Mouse (Mus musculus) liver, embryonic 11.5 days (tissue): ENCODE measurements around the gene Prkcsh. TPM values are rescaled to one million over a fixed set of nuclear protein-coding genes. Genes with fewer than 3 reads are reported as not detected.
A peak's percentile ranks its signal among the peaks of the same experiment; 100 is the strongest.

Source experiments
- ATAC-seq: fragments of 200-750 bp; cut with Nextera tagmentation; replicated peaks from 2 replicates; pipeline ENCODE4 v1.8.0; 2017; ENCODE audit warnings: moderate number of reproducible peaks, mild to moderate bottlenecking, moderate TSS enrichment, moderate library complexity; ENCODE audit not compliant: low FRiP score
- DNase-seq: peaks from one replicate; pipeline ENCODE4 v3.0.0-alpha.2; 2017; ENCODE audit warnings: low spot score
- H3K27ac ChIP-seq: fragments of 300-500 bp; sonication (generic); 2 replicates; pipeline ENCODE4 v1.5.1; 2014; ENCODE audit warnings: mild to moderate bottlenecking, low read depth, low read length, control low read depth
- H3K27me3 ChIP-seq: fragments of 300-500 bp; sonication (generic); replicated peaks from 2 replicates; pipeline ENCODE4 v1.6.1; 2014; ENCODE audit warnings: low read length, mixed read lengths; ENCODE audit not compliant: control insufficient read depth, insufficient read depth
- H3K36me3 ChIP-seq: fragments of 300-500 bp; sonication (generic); 2 replicates; pipeline ENCODE4 v1.6.1; 2014; ENCODE audit warnings: mild to moderate bottlenecking, low read length, moderate library complexity, mixed read lengths; ENCODE audit not compliant: control insufficient read depth, insufficient read depth
- H3K4me1 ChIP-seq: fragments of 300-500 bp; sonication (generic); replicated peaks from 2 replicates; pipeline ENCODE4 v1.6.1; 2014; ENCODE audit warnings: low read length, mixed read lengths; ENCODE audit not compliant: control insufficient read depth, insufficient read depth
- H3K4me2 ChIP-seq: fragments of 300-500 bp; sonication (generic); 2 replicates; pipeline ENCODE4 v1.6.1; 2014; ENCODE audit warnings: mild to moderate bottlenecking, control low read depth, moderate library complexity
- H3K4me3 ChIP-seq: fragments of 300-500 bp; sonication (generic); 2 replicates; pipeline ENCODE4 v1.5.1; 2014; ENCODE audit warnings: low read depth, low read length, control low read depth
- H3K9ac ChIP-seq: fragments of 300-500 bp; sonication (generic); 2 replicates; pipeline ENCODE4 v1.6.1; 2014; ENCODE audit warnings: low read depth, low read length, control low read depth
- H3K9me3 ChIP-seq: fragments of 300-500 bp; sonication (generic); 2 replicates; pipeline ENCODE4 v1.6.1; 2016; ENCODE audit warnings: low read length, inconsistent platforms, mixed read lengths; ENCODE audit not compliant: control insufficient read depth
- WGBS: fragments of 180-500 bp; shearing (Covaris S2); extraction: QIAGEN DNeasy Blood & Tissue Kit; methylation state at CpG from one replicate; pipeline ENCODE4 v1.1.7; 2014; 5-methylcytosine and 5-hydroxymethylcytosine counted together
- polyA plus RNA-seq: library from polyadenylated mRNA; unstranded; fragments of >200 nt; fragmentation: Nextera tagmentation; extraction: Ambion mirVana; gene quantifications from 2 replicates; pipeline ENCODE4 v1.2.1, GENCODE M21; 2014

Prkcsh gene
- polyA plus RNA-seq, 1 experiment from 2014 or later, result 89.4 TPM

DNA sequence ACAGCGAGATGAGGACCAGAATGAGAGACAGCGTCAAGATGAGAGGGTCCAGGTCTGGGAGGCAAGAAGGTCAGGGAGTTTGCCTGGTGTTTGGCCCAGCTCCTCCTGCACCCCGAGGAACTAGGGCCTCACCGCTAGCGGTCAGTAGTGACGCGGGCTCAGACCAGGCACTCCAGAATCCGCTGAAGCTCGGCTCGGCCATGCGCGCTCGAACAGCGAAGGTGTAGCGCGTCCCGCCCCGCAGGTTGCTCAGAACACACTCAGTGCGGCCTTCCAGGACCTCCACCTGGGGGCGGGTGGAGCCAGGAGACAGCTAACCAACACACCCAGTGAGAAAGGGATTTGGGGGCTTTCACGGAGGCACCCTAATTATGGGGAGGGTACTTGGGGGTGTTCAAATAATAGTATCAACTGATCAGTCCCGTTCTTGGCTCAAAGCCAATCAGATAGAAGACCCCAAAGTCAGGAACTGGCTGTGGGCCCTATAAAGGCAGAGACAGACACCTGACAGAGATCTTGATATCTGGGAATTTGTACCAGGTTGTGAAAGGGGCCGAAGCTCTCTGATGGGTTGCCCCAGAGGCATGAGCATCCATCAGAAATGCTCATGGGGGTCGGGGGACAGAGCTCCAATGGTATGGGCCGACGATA is 41.9 kb upstream of the Prkcsh start:
- no peak for DNase-seq
- Histone ChIP-seq H3K27ac (peak overlapping the region; percentile 98), H3K4me1 (peaks cover 25% of the 10 kb centered on the region)

DNA sequence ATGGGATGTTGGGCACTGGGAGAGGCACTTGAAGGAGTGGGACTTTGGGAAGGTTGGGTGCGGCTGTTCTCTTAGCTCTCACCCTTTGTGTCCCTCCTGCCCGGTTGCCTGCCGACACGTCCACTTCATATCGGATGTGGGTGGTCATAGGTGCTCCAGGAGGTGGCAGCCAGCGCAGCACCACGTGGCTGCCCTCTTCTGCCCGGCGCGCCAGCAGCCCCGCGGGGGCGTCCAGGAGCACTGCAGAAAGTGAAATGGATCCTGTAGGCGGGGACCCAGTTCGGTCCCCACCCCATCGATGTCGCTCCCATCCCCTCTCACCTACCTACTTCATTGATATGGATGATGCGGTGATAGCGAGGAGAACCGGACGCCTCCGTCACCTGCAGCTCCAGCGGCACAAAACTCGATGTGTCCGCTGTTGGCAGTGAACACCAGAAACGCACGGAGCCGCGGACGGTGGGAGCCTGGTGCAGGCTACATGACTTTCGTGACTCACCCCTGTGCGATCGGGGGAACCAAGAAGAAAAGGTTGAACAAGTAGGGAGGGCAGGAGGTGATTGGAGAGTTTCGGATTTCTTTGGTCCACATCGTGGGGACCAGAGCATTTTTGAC is 41.1 kb upstream of the Prkcsh start:
- H3K4me1 ChIP-seq, result peaks cover 25% of the 10 kb centered on the region
- H3K27me3 ChIP-seq, result peaks cover 16% of the 10 kb centered on the region
- WGBS, result under 1% methylated on average over 35 of the region's 35 CpGs
- H3K9me3 ChIP-seq, result no peaks in the 10 kb centered on the region
- peak overlapping the region; percentile 90 for H3K9ac ChIP-seq
- H3K36me3 ChIP-seq, result peaks cover 23% of the 10 kb centered on the region
- DNase-seq (peak; percentile 56), ATAC-seq (no peak)
- peak overlapping the region; percentile 98 for H3K27ac ChIP-seq
- peak overlapping the region; percentile 91 for H3K4me2 ChIP-seq
- peak overlapping the region; percentile 82 for H3K4me3 ChIP-seq

More for the DNA sequence above, 41.9 kb upstream of the Prkcsh start:
- WGBS, result 26% methylated on average over 26 of the region's 26 CpGs
- ATAC-seq, result no peak
- Histone ChIP-seq H3K9ac (peak overlapping the region; percentile 90), H3K27me3 (peaks cover 16% of the 10 kb centered on the region), H3K4me2 (peak overlapping the region; percentile 91), H3K9me3 (no peaks in the 10 kb centered on the region), H3K36me3 (peaks cover 23% of the 10 kb centered on the region), H3K4me3 (peak overlapping the region; percentile 82)

DNA sequence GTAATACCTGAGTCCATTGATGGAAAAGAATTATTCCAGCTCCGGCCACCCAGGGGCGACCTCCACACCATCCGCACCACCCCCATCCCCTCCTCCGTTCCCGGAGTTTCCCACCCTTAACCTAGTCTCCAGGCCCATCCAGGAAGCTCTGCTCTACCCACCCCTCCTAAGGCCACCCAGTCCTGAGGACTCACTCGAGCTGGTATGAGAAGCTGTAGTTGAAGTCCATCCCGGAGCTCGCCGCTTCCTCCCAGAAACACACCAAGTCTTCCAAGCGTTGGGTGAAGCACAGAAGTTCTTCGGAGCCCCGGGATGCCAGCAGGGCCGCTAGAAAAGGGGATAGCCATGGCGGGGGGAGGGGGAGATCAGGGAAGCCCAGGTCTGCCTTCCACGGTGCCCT is 40.6 kb upstream of the Prkcsh start:
- H3K4me1 ChIP-seq, result peaks cover 25% of the 10 kb centered on the region
- ATAC-seq, result peak; percentile 12
- H3K4me3 ChIP-seq, result peak overlapping the region; percentile 82
- no peak for DNase-seq
- H3K27ac ChIP-seq, result peak overlapping the region; percentile 98
- peak overlapping the region; percentile 90 for H3K9ac ChIP-seq
- WGBS, result under 1% methylated on average over 15 of the region's 15 CpGs
- H3K9me3 ChIP-seq, result no peaks in the 10 kb centered on the region
- peaks cover 16% of the 10 kb centered on the region for H3K27me3 ChIP-seq
- H3K36me3 ChIP-seq, result peaks cover 23% of the 10 kb centered on the region
- peak overlapping the region; percentile 91 for H3K4me2 ChIP-seq

DNA sequence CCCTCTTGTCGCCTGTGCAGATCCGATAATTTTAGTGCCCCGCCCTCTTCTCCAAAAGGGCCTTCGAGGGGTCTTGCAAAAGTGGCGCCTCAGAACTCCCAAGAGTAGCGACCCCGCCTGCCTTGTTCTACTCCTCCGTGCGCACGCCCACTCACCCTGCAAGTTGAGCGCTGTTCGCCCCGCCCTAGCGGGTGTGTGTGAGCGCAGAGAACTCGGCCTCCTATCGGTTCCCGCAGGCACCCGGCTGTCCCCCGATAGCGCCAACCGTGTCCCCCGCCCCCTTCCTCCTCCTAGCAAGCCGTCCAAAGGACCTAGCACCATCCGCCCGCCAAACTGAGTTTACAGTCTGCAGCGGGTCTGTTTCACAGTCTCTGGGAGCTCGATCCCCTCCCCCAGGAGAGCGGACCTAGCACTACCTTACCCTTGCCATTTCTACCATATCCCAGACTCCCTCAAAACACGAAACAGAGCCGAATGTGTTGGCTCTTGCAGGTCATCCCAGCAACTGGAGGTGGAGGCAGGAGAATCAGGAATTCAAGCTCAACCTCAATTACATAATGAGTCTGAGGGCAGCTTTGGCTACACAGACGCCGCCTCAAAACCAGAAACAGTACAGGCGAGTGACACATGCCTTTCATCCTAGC is 40.1 kb upstream of the Prkcsh start:
- DNase-seq (peak; percentile 91), ATAC-seq (peak; percentile 92)
- WGBS, result 1% methylated on average over 34 of the region's 34 CpGs
- peak overlapping the region; percentile 91 for H3K4me2 ChIP-seq
- H3K9ac ChIP-seq, result peak overlapping the region; percentile 90
- H3K4me1 ChIP-seq, result peaks cover 25% of the 10 kb centered on the region
- peak overlapping the region; percentile 98 for H3K27ac ChIP-seq
- peak overlapping the region; percentile 82 for H3K4me3 ChIP-seq
- H3K27me3 ChIP-seq, result peaks cover 16% of the 10 kb centered on the region
- peaks cover 23% of the 10 kb centered on the region for H3K36me3 ChIP-seq
- H3K9me3 ChIP-seq, result no peaks in the 10 kb centered on the region

DNA sequence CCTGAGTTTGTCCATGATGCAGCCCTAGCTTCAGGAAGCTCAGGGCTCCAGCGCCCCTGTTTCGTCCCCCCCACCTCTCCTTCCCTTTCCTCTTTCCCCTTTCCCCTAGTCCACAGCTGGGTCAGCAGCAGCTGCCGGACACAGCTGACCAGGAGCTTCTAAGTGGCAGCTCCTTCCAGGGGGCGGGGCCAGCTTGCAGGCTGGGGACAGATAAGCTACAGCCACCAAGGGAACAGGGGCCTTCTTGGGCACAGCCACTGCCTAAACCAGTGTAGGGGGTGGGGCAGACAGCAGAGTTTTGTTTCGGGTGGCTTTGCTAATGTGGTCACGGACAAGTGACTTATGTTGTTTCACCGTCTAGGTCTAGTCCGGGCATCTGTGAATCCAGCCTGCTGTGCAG is 39.2 kb upstream of the Prkcsh start, which contains the start of gene Epor:
Gene Epor (minus strand): TSS at position 90 of the 400 bp plus-strand sequence.
- Histone ChIP-seq H3K9ac (peak within 1 kb of the TSS; percentile 90), H3K4me2 (peak within 1 kb of the TSS; percentile 91), H3K27ac (peak within 1 kb of the TSS; percentile 98), H3K4me3 (peak within 1 kb of the TSS; percentile 82), H3K4me1 (peaks cover 25% of the 10 kb centered on the region), H3K9me3 (no peaks in the 10 kb centered on the region), H3K36me3 (peaks cover 21% of the 10 kb centered on the region), H3K27me3 (peaks cover 16% of the 10 kb centered on the region)
- DNase-seq (peak; percentile 78), ATAC-seq (peak; percentile 64)
- 16% methylated on average over 8 of the region's 8 CpGs for WGBS

DNA sequence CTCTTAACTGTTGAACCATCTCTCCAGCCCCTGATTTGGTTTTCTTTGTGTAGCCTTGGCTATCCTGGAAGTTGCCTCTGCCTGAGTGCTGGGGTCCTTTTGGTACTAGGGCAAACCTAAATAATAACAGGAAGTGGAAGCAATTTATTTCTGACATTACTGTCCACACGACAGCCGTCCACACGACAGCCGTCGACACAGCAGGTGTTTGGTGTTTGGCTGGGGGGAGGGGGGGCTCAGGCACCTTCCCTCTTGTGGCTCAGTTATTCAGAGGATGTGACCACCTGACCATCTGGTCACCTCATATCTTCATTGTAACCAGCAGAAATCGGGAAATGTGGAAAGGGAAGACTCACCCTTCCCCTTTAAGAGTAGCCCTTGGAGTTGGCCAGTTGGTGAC is 33.7 kb upstream of the Prkcsh start:
- Histone ChIP-seq H3K9me3 (no peaks in the 10 kb centered on the region), H3K9ac (no peak overlapping the region), H3K4me1 (peaks cover 4% of the 10 kb centered on the region), H3K27me3 (no peaks in the 10 kb centered on the region), H3K4me3 (no peak overlapping the region), H3K36me3 (no peaks in the 10 kb centered on the region), H3K4me2 (no peak overlapping the region), H3K27ac (no peak overlapping the region)
- WGBS, result 59% methylated on average over 6 of the region's 6 CpGs
- ATAC-seq, result no peak
- DNase-seq, result no peak

DNA sequence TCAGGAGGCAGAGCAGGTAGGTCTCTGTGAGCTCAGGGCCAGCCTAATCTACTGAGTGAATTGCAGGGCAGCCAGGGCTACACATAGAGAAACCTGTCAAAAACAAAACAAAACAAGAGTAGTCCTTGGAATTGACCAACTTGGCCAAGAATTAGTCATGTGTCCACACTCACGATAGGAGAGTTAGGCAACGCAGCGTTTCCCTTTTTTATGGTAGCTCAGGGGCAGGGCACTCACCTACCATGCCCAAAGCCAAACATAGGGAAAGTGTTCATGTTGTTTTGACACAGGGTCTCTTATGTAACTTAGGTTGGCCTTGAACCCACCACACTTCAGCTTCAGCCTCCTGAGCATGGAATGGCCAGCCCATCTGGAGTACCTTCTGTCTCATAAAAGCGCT is 33.3 kb upstream of the Prkcsh start:
- Histone ChIP-seq H3K27ac (no peak overlapping the region), H3K4me3 (no peak overlapping the region), H3K9me3 (no peaks in the 10 kb centered on the region), H3K4me2 (no peak overlapping the region), H3K36me3 (no peaks in the 10 kb centered on the region), H3K4me1 (no peaks in the 10 kb centered on the region), H3K27me3 (no peaks in the 10 kb centered on the region), H3K9ac (no peak overlapping the region)
- ATAC-seq (no peak), DNase-seq (no peak)
- WGBS, result 85% methylated on average over 4 of the region's 4 CpGs

DNA sequence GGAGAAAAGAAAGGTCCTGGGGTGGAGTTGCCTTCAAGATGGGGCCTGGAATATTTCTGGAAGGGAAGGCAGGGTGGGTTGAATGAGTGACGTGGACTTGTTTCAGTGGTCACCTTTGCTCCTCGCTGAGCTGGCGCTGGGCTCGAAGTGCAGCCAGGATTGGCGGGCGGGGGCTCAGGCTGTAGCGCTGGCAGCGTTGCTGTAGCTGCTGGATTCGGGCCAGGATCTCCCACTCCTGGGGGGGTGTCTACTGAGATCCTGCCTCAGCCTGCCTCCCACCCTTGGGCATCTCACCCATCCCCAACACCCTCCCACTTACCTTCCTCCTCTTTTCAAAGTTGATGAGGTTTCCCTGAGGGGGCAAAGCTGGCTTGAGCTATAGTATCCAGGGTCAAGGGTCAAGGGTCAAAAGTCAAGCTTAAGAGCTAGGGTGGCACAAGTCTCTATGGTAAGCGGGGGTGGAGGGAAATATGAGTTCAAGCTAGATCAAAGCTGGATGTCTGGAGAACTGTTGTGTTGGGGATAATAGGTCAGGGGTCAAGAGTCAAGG is 25.9 kb upstream of the Prkcsh start:
- Histone ChIP-seq H3K4me2 (no peak overlapping the region), H3K36me3 (no peaks in the 10 kb centered on the region), H3K4me1 (no peaks in the 10 kb centered on the region), H3K9me3 (no peaks in the 10 kb centered on the region), H3K9ac (no peak overlapping the region), H3K27ac (no peak overlapping the region), H3K27me3 (peaks cover 25% of the 10 kb centered on the region), H3K4me3 (no peak overlapping the region)
- DNase-seq (no peak), ATAC-seq (no peak)
- 87% methylated on average over 10 of the region's 10 CpGs for WGBS
